13 mouse cellular contexts compared by ENCODE assay signal in the genomic region with DNA sequence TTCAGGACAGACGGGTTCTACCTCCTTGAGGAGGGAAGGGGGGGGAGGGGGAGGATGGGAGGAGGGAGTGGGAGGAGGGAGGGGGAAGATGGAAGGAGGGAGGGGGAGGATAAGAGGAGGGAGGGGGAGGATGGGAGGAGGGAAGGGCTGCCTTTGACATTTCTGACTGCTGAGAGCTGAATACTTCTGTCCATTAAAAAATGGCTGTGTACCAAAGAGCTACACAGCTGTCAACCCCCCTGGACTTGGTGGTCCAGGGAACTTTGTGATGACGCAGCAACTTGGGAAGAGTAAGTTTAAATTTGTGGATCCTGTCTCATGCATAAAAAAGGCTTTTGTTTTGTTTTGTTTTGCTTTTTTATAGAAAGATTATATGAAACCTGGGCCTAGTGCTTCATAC. TPM values are rescaled to one million over a fixed set of nuclear protein-coding genes. Genes with fewer than 3 reads are reported as not detected.
DNase-seq lines count a peak whose midpoint lies in the region; ATAC-seq and TF ChIP-seq lines count a peak whose summit lies in the region.
"Had no signal": no experiment of that assay in that cellular context is flagged by ENCODE, and none has a peak within 500 bp of the region (broad histone marks: within the 10 kb centered on the region; RNA-seq: fewer than 3 reads in every experiment).

No protein-coding gene starts in this region.

- no peaks in the 10 kb centered on the region for H3K79me2 ChIP-seq in heart, adult 2 months (replicated peaks; ENCODE audit: control insufficient read depth, insufficient read depth, low read length)

- TF ChIP-seq CTCF in heart, adult 2 months (IDR thresholded peaks at IDR 0.05): no peak
- no peak for TF ChIP-seq CTCF in lung, embryonic 14.5 days (IDR thresholded peaks at IDR 0.05; ENCODE audit: low read depth)

- peaks cover 29% of the 10 kb centered on the region for H3K4me1 ChIP-seq in heart, adult 2 months (ENCODE audit: control insufficient read depth, insufficient read depth, low read length)
- peaks cover 23% of the 10 kb centered on the region for H3K4me1 ChIP-seq in lung, embryonic 14.5 days (ENCODE audit: insufficient read depth)
- peaks cover 53 to 84% of the 10 kb centered on the region in 2 experiments for H3K4me1 ChIP-seq in heart, embryonic 14.5 days (ENCODE audit: control insufficient read depth in 2 of 2, insufficient read depth in 2 of 2, low read length in 2 of 2)
- H3K4me1 ChIP-seq in stomach, embryonic 16.5 days (ENCODE audit: control insufficient read depth, insufficient read depth, low read length): peaks cover 43% of the 10 kb centered on the region

- peak overlapping the region; percentile 24 for H3K4me2 ChIP-seq in lung, embryonic 14.5 days
- peak overlapping the region; percentile 44 for H3K4me2 ChIP-seq in heart, embryonic 14.5 days (ENCODE audit: low read length)
- H3K4me2 ChIP-seq in stomach, embryonic 16.5 days (ENCODE audit: low read depth, low read length): peak overlapping the region; percentile 9; the same call in 1 of the 2 replicates

- H3K9me3 ChIP-seq in lung, embryonic 14.5 days (ENCODE audit: low read depth, low read length): no peaks in the 10 kb centered on the region
- no peaks in the 10 kb centered on the region for H3K9me3 ChIP-seq in heart, embryonic 14.5 days (ENCODE audit: control insufficient read depth, low read length)
- H3K9me3 ChIP-seq in stomach, embryonic 16.5 days (replicated peaks; ENCODE audit: control insufficient read depth, low read length): no peaks in the 10 kb centered on the region

- intact Hi-C loops in heart, adult 2 months (cut with DNase I): loop anchor here (5.0 kb wide), 1 partner anchor 42 kb away; no protein-coding TSS in a partner anchor
- intact Hi-C loops in heart, postnatal 25 days (cut with DNase I): no loop called here

- no peak for DNase-seq in heart, adult 2 months
- no peak for DNase-seq in heart, postnatal 25 days (ENCODE audit: low spot score)
- DNase-seq in lung, embryonic 14.5 days: peak; percentile 40
- DNase-seq in lung, postnatal 14 days: no peak
- no peak for DNase-seq in spleen, postnatal 4 days (ENCODE audit: low spot score in 2 of 2)
- DNase-seq in right cerebral cortex, postnatal 25 days: no peak
- DNase-seq: cerebellum, adult 11 months; kidney, adult 11 months; layer of hippocampus, adult 9-11 months; left cerebral cortex, postnatal 4 days had no signal

- 20% methylated on average over 2 of the region's 2 CpGs for WGBS in heart, adult 2 months
- WGBS in lung, embryonic 14.5 days: 16% methylated on average over 2 of the region's 2 CpGs
- 10% methylated on average over 2 of the region's 2 CpGs for WGBS in heart, embryonic 14.5 days
- WGBS in stomach, embryonic 16.5 days: 31% methylated on average over 2 of the region's 2 CpGs

- no peak for TF ChIP-seq EP300 in heart, adult 2 months (IDR thresholded peaks at IDR 0.05; ENCODE audit: insufficient read depth, low read depth, low read length)

- H3K4me3 ChIP-seq in heart, adult 2 months: no peak overlapping the region
- H3K4me3 ChIP-seq in lung, embryonic 14.5 days (ENCODE audit: low read depth, low read length): no peak overlapping the region
- H3K4me3 ChIP-seq in heart, embryonic 14.5 days (ENCODE audit: control insufficient read depth in 1 of 2, insufficient read depth in 1 of 2, low read depth in 1 of 2, low read length in 2 of 2): no peak overlapping the region
- H3K4me3 ChIP-seq in stomach, embryonic 16.5 days (replicated peaks; ENCODE audit: low read length): no peak overlapping the region

- peak overlapping the region; percentile 96 for H3K27ac ChIP-seq in heart, adult 2 months
- H3K27ac ChIP-seq in lung, embryonic 14.5 days (ENCODE audit: low read depth): peak overlapping the region; percentile 38; the same call in 1 of the 2 replicates
- peak overlapping the region; percentile 83 to 88 for H3K27ac ChIP-seq in heart, embryonic 14.5 days (replicated peaks in 1 of 2; ENCODE audit: control insufficient read depth in 1 of 2, insufficient read depth in 1 of 2, low read depth in 2 of 2, low read length in 2 of 2)
- H3K27ac ChIP-seq in stomach, embryonic 16.5 days (ENCODE audit: low read length): peak overlapping the region; percentile 99; the same call in 1 of the 2 replicates
- H3K27ac ChIP-seq: liver, embryonic 14.5 days had no signal

- TF ChIP-seq POLR2A in heart, adult 2 months (IDR thresholded peaks at IDR 0.05; ENCODE audit: insufficient read depth, low read depth, low read length): no peak

- H3K27me3 ChIP-seq in heart, adult 2 months (ENCODE audit: control insufficient read depth, insufficient read depth, low read length): no peaks in the 10 kb centered on the region
- no peaks in the 10 kb centered on the region for H3K27me3 ChIP-seq in lung, embryonic 14.5 days (ENCODE audit: insufficient read depth, low read length)
- H3K27me3 ChIP-seq in heart, embryonic 14.5 days (ENCODE audit: control insufficient read depth, insufficient read depth, low read length): no peaks in the 10 kb centered on the region
- H3K27me3 ChIP-seq in stomach, embryonic 16.5 days (ENCODE audit: control insufficient read depth, insufficient read depth, low read length): no peaks in the 10 kb centered on the region

- peak overlapping the region; percentile 55 for H3K9ac ChIP-seq in heart, adult 2 months (ENCODE audit: low read depth, low read length)
- no peak overlapping the region for H3K9ac ChIP-seq in lung, embryonic 14.5 days
- H3K9ac ChIP-seq in heart, embryonic 14.5 days (ENCODE audit: low read length): peak overlapping the region; percentile 51
- H3K9ac ChIP-seq in stomach, embryonic 16.5 days (ENCODE audit: low read length): peak overlapping the region; percentile 39
- H3K9ac ChIP-seq: liver, embryonic 14.5 days had no signal

- ATAC-seq in lung, embryonic 14.5 days (ENCODE audit: insufficient read depth): no peak
- no peak for ATAC-seq in heart, embryonic 14.5 days (ENCODE audit: insufficient number of reproducible peaks, insufficient read depth, low FRiP score, low read depth)
- ATAC-seq in stomach, embryonic 16.5 days (ENCODE audit: insufficient read depth, low FRiP score): no peak

- H3K36me3 ChIP-seq in heart, adult 2 months (ENCODE audit: control insufficient read depth, insufficient read depth, low read length): peaks cover 12% of the 10 kb centered on the region; the same call in 1 of the 2 replicates
- H3K36me3 ChIP-seq in lung, embryonic 14.5 days (ENCODE audit: insufficient read depth): no peaks in the 10 kb centered on the region
- H3K36me3 ChIP-seq in heart, embryonic 14.5 days (ENCODE audit: control insufficient read depth, insufficient read depth, low read length): no peaks in the 10 kb centered on the region
- H3K36me3 ChIP-seq in stomach, embryonic 16.5 days (ENCODE audit: control insufficient read depth, insufficient read depth, low read length): no peaks in the 10 kb centered on the region

RNA-seq across cellular contexts. Expression of a gene that starts 2.2 kb away (rescaled TPM):
- 10 to 100 TPM; 39.2 to 51.4 TPM for total RNA-seq in heart, adult 2 months (2021)
- 36.2 and 46.2 TPM in 2 replicates for polyA plus RNA-seq in heart, adult 2 months (2012; rRNA removed)
- 10 to 100 TPM; 52.6 to 64.6 TPM for total RNA-seq in heart, postnatal 25 days (2021)
- 1.6 and 4.0 TPM in 2 replicates for polyA plus RNA-seq in lung, embryonic 14.5 days (2014; fragmentation: Nextera tagmentation; extraction: Ambion mirVana)
- 6.3 and 7.0 TPM in 2 replicates for polyA plus RNA-seq in heart, embryonic 14.5 days (2014; fragmentation: Nextera tagmentation; extraction: Ambion mirVana)
- 13.3 and 20.5 TPM in 2 replicates for polyA plus RNA-seq in stomach, embryonic 16.5 days (2015; fragmentation: Nextera tagmentation; extraction: Ambion mirVana)

RNA-seq across cellular contexts. Expression of a gene that starts 31.4 kb away (rescaled TPM):
- total RNA-seq in heart, adult 2 months (2021): 100 to 1,000 TPM; 134 to 139 TPM
- polyA plus RNA-seq in heart, adult 2 months (2012; rRNA removed): 39.1 and 64.4 TPM in 2 replicates
- total RNA-seq in heart, postnatal 25 days (2021): 100 to 1,000 TPM; 128 to 152 TPM
- polyA plus RNA-seq in lung, embryonic 14.5 days (2014; fragmentation: Nextera tagmentation; extraction: Ambion mirVana): 82.3 and 83.2 TPM in 2 replicates
- polyA plus RNA-seq in heart, embryonic 14.5 days (2014; fragmentation: Nextera tagmentation; extraction: Ambion mirVana): 54.3 and 57.2 TPM in 2 replicates
- polyA plus RNA-seq in stomach, embryonic 16.5 days (2015; fragmentation: Nextera tagmentation; extraction: Ambion mirVana): 16.5 and 20.5 TPM in 2 replicates

RNA-seq across cellular contexts. Expression of a gene that starts 49.4 kb away (rescaled TPM):
- total RNA-seq in heart, adult 2 months (2021): 10 to 100 TPM; 54.4 to 61.9 TPM
- 173 and 200 TPM in 2 replicates for polyA plus RNA-seq in heart, adult 2 months (2012; rRNA removed)
- 10 to 100 TPM; 52.1 to 60.8 TPM for total RNA-seq in heart, postnatal 25 days (2021)
- polyA plus RNA-seq in lung, embryonic 14.5 days (2014; fragmentation: Nextera tagmentation; extraction: Ambion mirVana): 23.5 and 27.7 TPM in 2 replicates
- 62.7 and 66.1 TPM in 2 replicates for polyA plus RNA-seq in heart, embryonic 14.5 days (2014; fragmentation: Nextera tagmentation; extraction: Ambion mirVana)
- polyA plus RNA-seq in stomach, embryonic 16.5 days (2015; fragmentation: Nextera tagmentation; extraction: Ambion mirVana): 110 and 228 TPM in 2 replicates

Comparison
In these comparisons a context has a peak if more than half of its experiments do, and no peak if none do; other contexts are left out.
1. H3K27ac ChIP-seq: peak in every context shown above with its lines; median percentile 99 in stomach, embryonic 16.5 days; 96 in heart, adult 2 months; 86 in heart, embryonic 14.5 days; 38 in lung, embryonic 14.5 days.